Comparison of ENCODE assay signal across 8 mouse cellular contexts in genomic region chr11:104550406-104550974, GRCm38 (mm10). TPM values are rescaled to one million over a fixed set of nuclear protein-coding genes. Genes with fewer than 3 reads are reported as not detected.
DNase-seq lines count a peak whose midpoint lies in the region; ATAC-seq and TF ChIP-seq lines count a peak whose summit lies in the region.

Gene Cdc27 (minus strand): TSS chr11:104550620.
Gene Myl4 (plus strand): TSS chr11:104550663.

- peak; percentile 31; the same call in 1 of the 2 replicates for TF ChIP-seq POLR2A in olfactory bulb, adult 2 months (IDR thresholded peaks at IDR 0.05; ENCODE audit: insufficient read depth, low read depth, low read length)
- TF ChIP-seq POLR2A in thymus, adult 2 months (IDR thresholded peaks at IDR 0.05; ENCODE audit: control insufficient read depth, extremely low read depth, insufficient read depth, low read length, poor library complexity), result peak; percentile 57; the same call in 1 of the 2 replicates

- ATAC-seq in G1E (ENCODE audit: extremely low read depth, insufficient number of reproducible peaks, low FRiP score, poor library complexity, severe bottlenecking), result peak; percentile 93
- peak; percentile 97 for ATAC-seq in forebrain, embryonic 16.5 days
- ATAC-seq in lung, embryonic 14.5 days (ENCODE audit: insufficient read depth), result peak; percentile 96

- peak within 1 kb of the TSS; percentile 79 for H3K27ac ChIP-seq in forebrain, embryonic 16.5 days (ENCODE audit: low read length)
- peak within 1 kb of the TSS; percentile 98 for H3K27ac ChIP-seq in layer of hippocampus, adult 2 months
- peak within 1 kb of the TSS; percentile 91 for H3K27ac ChIP-seq in lung, embryonic 14.5 days (ENCODE audit: low read depth)
- peak within 1 kb of the TSS; percentile 66; the same call in 1 of the 2 replicates for H3K27ac ChIP-seq in olfactory bulb, adult 2 months (ENCODE audit: insufficient read depth, low read depth, low read length)
- H3K27ac ChIP-seq in thymus, adult 2 months (ENCODE audit: control insufficient read depth, insufficient read depth, low read length), result peak within 1 kb of the TSS; percentile 42

- H3K4me1 ChIP-seq in G1E (ENCODE audit: insufficient read depth, low read depth, low read length), result peaks cover 26% of the 10 kb centered on the region
- peaks cover 14% of the 10 kb centered on the region for H3K4me1 ChIP-seq in forebrain, embryonic 16.5 days (replicated peaks; ENCODE audit: control insufficient read depth, insufficient read depth, low read length)
- no peaks in the 10 kb centered on the region for H3K4me1 ChIP-seq in lung, embryonic 14.5 days (ENCODE audit: insufficient read depth)
- H3K4me1 ChIP-seq in olfactory bulb, adult 2 months (ENCODE audit: control insufficient read depth, insufficient read depth, low read length), result no peaks in the 10 kb centered on the region
- 0 out of 2 replicates have a peak, but pooled peaks cover 2% of the 10 kb centered on the region for H3K4me1 ChIP-seq in thymus, adult 2 months (replicated peaks; ENCODE audit: control insufficient read depth, insufficient read depth, low read length)

- under 1% methylated on average over 35 of the region's 35 CpGs for WGBS in forebrain, embryonic 16.5 days
- under 1% methylated on average over 35 of the region's 35 CpGs for WGBS in lung, embryonic 14.5 days
- under 1% methylated on average over 35 of the region's 35 CpGs for WGBS in olfactory bulb, adult 2 months
- under 1% methylated on average over 35 of the region's 35 CpGs for WGBS in thymus, adult 2 months

- peak within 1 kb of the TSS; percentile 79 for H3K4me2 ChIP-seq in forebrain, embryonic 16.5 days (ENCODE audit: low read length)
- peak within 1 kb of the TSS; percentile 81 for H3K4me2 ChIP-seq in lung, embryonic 14.5 days

- H3K9ac ChIP-seq in forebrain, embryonic 16.5 days (replicated peaks; ENCODE audit: low read depth, low read length), result peak within 1 kb of the TSS; percentile 100
- H3K9ac ChIP-seq in lung, embryonic 14.5 days, result peak within 1 kb of the TSS; percentile 99

- peak; percentile 85 for DNase-seq in G1E (ENCODE audit: low spot score)
- DNase-seq in cerebellum, adult 18-20 months, result peak; percentile 93 to 100
- DNase-seq in heart, postnatal 36 days, result peak; percentile 100
- DNase-seq in layer of hippocampus, adult 2 months (ENCODE audit: low spot score in 2 of 2), result peak; percentile 99 to 100
- peak; percentile 100 for DNase-seq in lung, embryonic 14.5 days
- peak; percentile 100 for DNase-seq in thymus, adult 2 months

- H3K9me3 ChIP-seq in G1E (replicated peaks), result no peaks in the 10 kb centered on the region
- H3K9me3 ChIP-seq in forebrain, embryonic 16.5 days (ENCODE audit: control insufficient read depth, low read length), result no peaks in the 10 kb centered on the region
- H3K9me3 ChIP-seq in lung, embryonic 14.5 days (ENCODE audit: low read depth, low read length), result no peaks in the 10 kb centered on the region

- peaks cover 4% of the 10 kb centered on the region for H3K27me3 ChIP-seq in G1E (ENCODE audit: insufficient read depth, low read length)
- H3K27me3 ChIP-seq in forebrain, embryonic 16.5 days (replicated peaks; ENCODE audit: control insufficient read depth, insufficient read depth, low read length), result no peaks in the 10 kb centered on the region; the same call in 1 of the 2 replicates
- no peaks in the 10 kb centered on the region for H3K27me3 ChIP-seq in lung, embryonic 14.5 days (ENCODE audit: insufficient read depth, low read length)
- H3K27me3 ChIP-seq in thymus, adult 2 months (ENCODE audit: control insufficient read depth, insufficient read depth, low read length), result no peaks in the 10 kb centered on the region

- no peak for TF ChIP-seq CTCF in G1E (IDR thresholded peaks at IDR 0.05; ENCODE audit: low read depth, low read length)
- peak; percentile 35 for TF ChIP-seq CTCF in layer of hippocampus, adult 2 months (conservative IDR thresholded peaks at IDR 0.05)
- TF ChIP-seq CTCF in lung, embryonic 14.5 days (IDR thresholded peaks at IDR 0.05; ENCODE audit: low read depth), result no peak
- TF ChIP-seq CTCF in olfactory bulb, adult 2 months (IDR thresholded peaks at IDR 0.05; ENCODE audit: insufficient read depth, low read depth, low read length), result no peak
- TF ChIP-seq CTCF in thymus, adult 2 months (IDR thresholded peaks at IDR 0.05; ENCODE audit: borderline replicate concordance, control insufficient read depth, extremely low read depth, insufficient read depth, low read length, poor library complexity), result no peak

- peaks cover 18% of the 10 kb centered on the region for H3K36me3 ChIP-seq in G1E (replicated peaks)
- no peaks in the 10 kb centered on the region for H3K36me3 ChIP-seq in forebrain, embryonic 16.5 days (ENCODE audit: control insufficient read depth, insufficient read depth)
- H3K36me3 ChIP-seq in lung, embryonic 14.5 days (ENCODE audit: insufficient read depth), result peaks cover 6% of the 10 kb centered on the region; the same call in 1 of the 2 replicates
- no peaks in the 10 kb centered on the region for H3K36me3 ChIP-seq in thymus, adult 2 months (ENCODE audit: control insufficient read depth, insufficient read depth, low read length)

- intact Hi-C loops in heart, postnatal 36 days (cut with DNase I), result no loop called here

- H3K4me3 ChIP-seq in G1E (ENCODE audit: low read depth, low read length), result peak within 1 kb of the TSS; percentile 94
- peak within 1 kb of the TSS; percentile 100 for H3K4me3 ChIP-seq in forebrain, embryonic 16.5 days (replicated peaks; ENCODE audit: low read length)
- H3K4me3 ChIP-seq in layer of hippocampus, adult 2 months, result peak within 1 kb of the TSS; percentile 98
- peak within 1 kb of the TSS; percentile 86 for H3K4me3 ChIP-seq in lung, embryonic 14.5 days (ENCODE audit: low read depth, low read length)
- H3K4me3 ChIP-seq in olfactory bulb, adult 2 months (ENCODE audit: insufficient read depth, low read depth, low read length), result peak within 1 kb of the TSS; percentile 86
- peak within 1 kb of the TSS; percentile 84 for H3K4me3 ChIP-seq in thymus, adult 2 months (ENCODE audit: control insufficient read depth, insufficient read depth, low read length)

RNA-seq across cellular contexts. Expression of gene Cdc27, which starts in this region (rescaled TPM):
- 158 and 163 TPM in 2 replicates for total RNA-seq in G1E (2014; fragmentation: Nextera tagmentation)
- total RNA-seq in G1E (2017), result 53.6 and 61.8 TPM in 2 replicates
- 5.3 and 5.4 TPM in 2 replicates for polyA plus RNA-seq in G1E (2012)
- polyA plus RNA-seq in forebrain, embryonic 16.5 days (2015; fragmentation: Nextera tagmentation; extraction: Ambion mirVana), result 31.7 and 44.4 TPM in 2 replicates
- 10 to 100 TPM; 27.2 to 31.1 TPM for total RNA-seq in heart, postnatal 36 days (2021)
- total RNA-seq in layer of hippocampus, adult 2 months (2021), result 10 to 100 TPM; 54.5 to 57.3 TPM
- 47.7 and 51.0 TPM in 2 replicates for polyA plus RNA-seq in lung, embryonic 14.5 days (2014; fragmentation: Nextera tagmentation; extraction: Ambion mirVana)
- polyA plus RNA-seq in olfactory bulb, adult 2 months (2012; ENCODE audit: insufficient read depth, insufficient read length, low replicate concordance, missing spikeins), result 494 TPM in 1 of 2 replicates, not detected in the other
- polyA plus RNA-seq in thymus, adult 2 months (2012; rRNA removed), result 10.6 and 11.8 TPM in 2 replicates

RNA-seq across cellular contexts. Expression of gene Myl4, which starts in this region (rescaled TPM):
- total RNA-seq in G1E (2014; fragmentation: Nextera tagmentation) (not detected in 2 replicates), G1E (2017) (0.38 TPM in 1 of 2 replicates, not detected in the other)
- not detected in 2 replicates for polyA plus RNA-seq in G1E (2012)
- 3.0 and 3.2 TPM in 2 replicates for polyA plus RNA-seq in forebrain, embryonic 16.5 days (2015; fragmentation: Nextera tagmentation; extraction: Ambion mirVana)
- total RNA-seq in heart, postnatal 36 days (2021), result 100 to 1,000 TPM; 628 to 806 TPM
- total RNA-seq in layer of hippocampus, adult 2 months (2021), result 1 to 10 TPM; 2.7 to 2.9 TPM
- 9.8 and 52.1 TPM in 2 replicates for polyA plus RNA-seq in lung, embryonic 14.5 days (2014; fragmentation: Nextera tagmentation; extraction: Ambion mirVana)
- polyA plus RNA-seq in olfactory bulb, adult 2 months (2012; ENCODE audit: insufficient read depth, insufficient read length, low replicate concordance, missing spikeins), result not detected in 2 replicates
- 27.7 and 60.8 TPM in 2 replicates for polyA plus RNA-seq in thymus, adult 2 months (2012; rRNA removed)

Comparison
In these comparisons a context has a peak if more than half of its experiments do, and no peak if none do; other contexts are left out.
1. Peak in every context shown above with its lines: DNase-seq, ATAC-seq, H3K4me3 ChIP-seq and H3K27ac ChIP-seq.
2. RNA of gene Myl4 (total RNA-seq): 628 to 806 TPM in heart, postnatal 36 days; 2.7 to 2.9 TPM in layer of hippocampus, adult 2 months and 0.38 TPM in G1E; every median in the first group is over 100 times any median in the second.
3. H3K27ac ChIP-seq: peak in every context shown above with its lines; median percentile 98 in layer of hippocampus, adult 2 months; 91 in lung, embryonic 14.5 days; 79 in forebrain, embryonic 16.5 days; 66 in olfactory bulb, adult 2 months; 42 in thymus, adult 2 months.